Mouse (Mus musculus) midbrain, embryonic 12.5 days (tissue): ENCODE data around the gene Il13ra1. TPM values are rescaled to one million over a fixed set of nuclear protein-coding genes. Genes with fewer than 3 reads are reported as not detected.

Source experiments
- ATAC-seq: fragments of 200-750 bp; cut with Nextera tagmentation; 2 replicates; pipeline ENCODE4 v1.8.0; 2017; ENCODE audit warnings: low read depth, moderate TSS enrichment, moderate library complexity; ENCODE audit not compliant: low FRiP score
- H3K27ac ChIP-seq: fragments of 300-500 bp; sonication (generic); replicated peaks from 2 replicates; pipeline ENCODE4 v1.5.1; 2016; ENCODE audit warnings: mild to moderate bottlenecking
- H3K27me3 ChIP-seq: fragments of 300-500 bp; sonication (generic); 2 replicates; pipeline ENCODE4 v1.6.1; 2016; ENCODE audit warnings: mild to moderate bottlenecking
- H3K36me3 ChIP-seq: fragments of 300-500 bp; sonication (generic); 2 replicates; pipeline ENCODE4 v1.6.1; 2016
- H3K4me1 ChIP-seq: fragments of 300-500 bp; sonication (generic); 2 replicates; pipeline ENCODE4 v1.6.1; 2016
- H3K4me2 ChIP-seq: fragments of 300-500 bp; sonication (generic); replicated peaks from 2 replicates; pipeline ENCODE4 v1.6.1; 2016; ENCODE audit warnings: mild to moderate bottlenecking, moderate library complexity
- H3K4me3 ChIP-seq: fragments of 300-500 bp; sonication (generic); 2 replicates; pipeline ENCODE4 v1.5.1; 2016; ENCODE audit warnings: mild to moderate bottlenecking
- H3K9ac ChIP-seq: fragments of 300-500 bp; sonication (generic); replicated peaks from 2 replicates; pipeline ENCODE4 v1.6.1; 2016; ENCODE audit warnings: mild to moderate bottlenecking, moderate library complexity
- H3K9me3 ChIP-seq: fragments of 300-500 bp; sonication (generic); 2 replicates; pipeline ENCODE4 v1.6.1; 2016; ENCODE audit warnings: mild to moderate bottlenecking
- WGBS: fragments of 180-500 bp; shearing (Covaris S2); methylation state at CpG from one replicate; pipeline ENCODE4 v1.1.7; 2016; 5-methylcytosine and 5-hydroxymethylcytosine counted together
- polyA plus RNA-seq: library from polyadenylated mRNA; unstranded; fragments of >200 nt; fragmentation: Nextera tagmentation; extraction: Ambion mirVana; gene quantifications from 2 replicates; pipeline ENCODE4 v1.2.1, GENCODE M21; 2016

Gene Il13ra1
- polyA plus RNA-seq = 3.9 and 6.1 TPM in 2 replicates

DNA sequence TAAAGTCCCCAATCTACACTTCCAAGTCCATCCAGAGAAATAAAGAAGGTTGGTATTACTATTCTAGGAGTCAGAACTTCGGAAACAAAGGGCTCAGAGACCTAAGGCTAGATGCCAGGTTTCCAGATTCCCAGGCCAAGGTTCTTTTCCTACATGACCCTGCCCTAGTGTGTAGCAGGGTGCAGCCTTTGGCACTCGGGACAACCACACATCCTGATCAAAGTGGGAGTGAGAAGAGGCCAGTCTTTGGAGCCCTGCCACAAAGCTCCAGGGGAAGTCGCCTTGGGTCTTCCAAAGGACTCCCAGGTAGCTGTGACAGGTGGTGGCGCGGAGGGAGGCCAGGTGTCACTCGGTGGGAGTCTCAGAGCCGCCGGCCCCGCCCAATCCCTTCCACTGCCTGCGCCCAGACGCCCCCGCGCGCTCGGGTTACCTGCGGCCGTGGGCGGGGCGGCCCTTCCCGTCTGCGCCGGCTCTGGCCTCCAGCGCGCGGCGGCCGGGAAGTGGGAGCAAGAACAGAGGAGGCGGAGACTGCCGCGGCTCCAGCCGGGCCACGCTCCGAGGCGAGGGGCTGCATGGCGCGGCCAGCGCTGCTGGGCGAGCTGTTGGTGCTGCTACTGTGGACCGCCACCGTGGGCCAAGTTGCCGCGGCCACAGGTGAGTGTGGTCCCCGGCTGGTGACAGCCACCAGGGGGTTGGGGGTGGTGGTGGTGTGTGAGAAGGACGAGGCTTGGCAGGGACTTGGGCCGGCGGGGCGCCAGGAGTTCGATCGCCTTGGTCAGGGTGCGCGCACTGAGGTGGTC lies at the start of gene Il13ra1:
Gene Il13ra1, plus strand, starts transcription at position 489 of the 800 bp plus-strand sequence.
- Histone ChIP-seq H3K4me1 (no peaks in the 10 kb centered on the region), H3K4me2 (peak within 1 kb of the TSS; percentile 71), H3K9me3 (no peaks in the 10 kb centered on the region), H3K4me3 (peak within 1 kb of the TSS; percentile 48), H3K9ac (peak within 1 kb of the TSS; percentile 37; the same call in 1 of the 2 replicates), H3K27me3 (peaks cover 4% of the 10 kb centered on the region; the same call in 1 of the 2 replicates), H3K36me3 (no peaks in the 10 kb centered on the region), H3K27ac (no peak within 1 kb of the TSS)
- ATAC-seq = peak; percentile 84
- WGBS = 22% methylated on average over 47 of the region's 51 CpGs

GRCm38 (mm10) chrX:36073997-36074396 lies 37.9 kb upstream of the Il13ra1 start:
- 48% methylated on average over 2 of the region's 2 CpGs for WGBS
- H3K27ac ChIP-seq = no peak overlapping the region
- ATAC-seq = peak; percentile 83

DNA sequence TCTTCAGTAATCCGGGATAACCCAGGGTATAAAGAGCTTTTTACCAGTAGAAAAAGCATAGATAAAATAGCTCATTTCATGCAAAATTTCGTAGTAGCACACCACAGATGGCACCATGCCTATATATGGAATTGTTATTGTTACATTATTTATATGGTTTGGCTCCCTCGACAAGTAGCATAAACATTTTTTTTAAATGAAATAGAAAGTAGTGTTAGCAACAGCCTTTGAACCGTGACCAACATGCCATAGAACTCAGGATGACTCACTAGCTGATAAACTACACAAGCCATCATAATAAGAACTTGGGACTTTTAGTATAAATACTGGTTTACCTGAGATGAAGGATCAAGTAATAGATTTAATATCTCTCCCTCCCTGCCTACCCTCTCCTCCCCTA lies 34.7 kb upstream of the Il13ra1 start:
- 73% methylated on average over 4 of the region's 4 CpGs for WGBS
- no peak overlapping the region for H3K4me3 ChIP-seq
- H3K4me1 ChIP-seq = no peaks in the 10 kb centered on the region

More at GRCm38 (mm10) chrX:36073997-36074396, 37.9 kb upstream of the Il13ra1 start:
- no peaks in the 10 kb centered on the region for H3K4me1 ChIP-seq
- H3K36me3 ChIP-seq = no peaks in the 10 kb centered on the region
- H3K9me3 ChIP-seq = no peaks in the 10 kb centered on the region
- H3K9ac ChIP-seq = no peak overlapping the region
- H3K4me2 ChIP-seq = no peak overlapping the region
- no peaks in the 10 kb centered on the region for H3K27me3 ChIP-seq
- no peak overlapping the region for H3K4me3 ChIP-seq

GRCm38 (mm10) chrX:36082917-36083316 lies 29.0 kb upstream of the Il13ra1 start:
- Histone ChIP-seq H3K36me3 (no peaks in the 10 kb centered on the region), H3K4me1 (no peaks in the 10 kb centered on the region), H3K9me3 (no peaks in the 10 kb centered on the region), H3K9ac (no peak overlapping the region), H3K27ac (no peak overlapping the region), H3K4me2 (no peak overlapping the region), H3K27me3 (no peaks in the 10 kb centered on the region), H3K4me3 (no peak overlapping the region)
- ATAC-seq = no peak
- 90% methylated on average over 1 of the region's 1 CpGs for WGBS

More for the DNA sequence above, 34.7 kb upstream of the Il13ra1 start:
- Histone ChIP-seq H3K27me3 (no peaks in the 10 kb centered on the region), H3K36me3 (no peaks in the 10 kb centered on the region), H3K4me2 (no peak overlapping the region), H3K9me3 (no peaks in the 10 kb centered on the region), H3K27ac (no peak overlapping the region), H3K9ac (no peak overlapping the region)
- ATAC-seq = no peak

GRCm38 (mm10) chrX:36088464-36089256 lies 23.2 kb upstream of the Il13ra1 start:
- no peaks in the 10 kb centered on the region for H3K9me3 ChIP-seq
- 87% methylated on average over 6 of the region's 6 CpGs for WGBS
- H3K9ac ChIP-seq = no peak overlapping the region
- no peaks in the 10 kb centered on the region for H3K27me3 ChIP-seq
- H3K4me1 ChIP-seq = no peaks in the 10 kb centered on the region
- ATAC-seq = no peak
- H3K4me2 ChIP-seq = no peak overlapping the region
- no peak overlapping the region for H3K4me3 ChIP-seq
- H3K27ac ChIP-seq = no peak overlapping the region
- no peaks in the 10 kb centered on the region for H3K36me3 ChIP-seq

DNA sequence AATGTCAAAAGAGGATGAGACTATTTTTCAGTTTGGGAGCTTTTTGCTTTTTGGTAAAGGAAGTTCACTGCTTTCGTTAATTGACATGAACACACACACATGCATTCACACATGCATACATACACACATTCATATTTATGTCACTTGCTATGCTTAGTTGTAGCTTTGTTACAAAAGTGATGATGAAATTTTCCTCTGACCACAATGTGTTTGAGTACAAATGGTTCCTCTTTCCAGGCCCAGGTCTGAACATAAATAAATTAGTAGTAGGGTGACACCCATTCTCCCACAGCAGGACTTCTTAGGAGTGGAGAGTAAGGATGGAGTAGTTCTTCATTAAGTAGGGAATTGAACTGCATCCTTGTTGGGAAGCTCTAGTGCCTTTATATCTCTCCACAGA lies 11.0 kb upstream of the Il13ra1 start:
- no peak overlapping the region for H3K4me2 ChIP-seq
- H3K4me1 ChIP-seq = no peaks in the 10 kb centered on the region
- H3K9me3 ChIP-seq = no peaks in the 10 kb centered on the region
- no peak overlapping the region for H3K9ac ChIP-seq
- no peaks in the 10 kb centered on the region for H3K36me3 ChIP-seq
- H3K27me3 ChIP-seq = no peaks in the 10 kb centered on the region
- WGBS = 92% methylated on average over 1 of the region's 1 CpGs
- no peak for ATAC-seq
- no peak overlapping the region for H3K4me3 ChIP-seq
- H3K27ac ChIP-seq = no peak overlapping the region

DNA sequence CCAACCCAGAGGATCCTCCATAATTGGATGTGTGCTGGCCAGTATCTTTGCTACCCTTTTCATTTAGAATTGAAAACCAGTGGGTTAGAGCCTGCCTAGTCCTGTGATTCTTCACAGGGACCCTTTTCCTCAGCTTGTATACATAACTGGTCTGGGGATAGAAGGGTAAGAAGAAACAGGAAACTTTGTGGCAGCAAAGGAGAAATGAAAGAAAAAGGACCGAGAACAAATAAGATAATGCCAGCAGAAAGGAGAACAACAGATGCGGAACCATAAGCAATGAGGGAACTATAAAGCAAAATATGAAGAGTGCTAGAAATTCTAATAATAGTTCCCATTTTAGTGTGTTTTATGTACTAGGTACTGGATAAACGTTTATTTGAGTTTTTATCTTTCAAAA lies 10.6 kb upstream of the Il13ra1 start:
- Histone ChIP-seq H3K9ac (no peak overlapping the region), H3K27ac (no peak overlapping the region), H3K36me3 (no peaks in the 10 kb centered on the region), H3K4me1 (no peaks in the 10 kb centered on the region), H3K9me3 (no peaks in the 10 kb centered on the region), H3K4me2 (no peak overlapping the region), H3K4me3 (no peak overlapping the region), H3K27me3 (no peaks in the 10 kb centered on the region)
- no peak for ATAC-seq
- WGBS = 83% methylated on average over 3 of the region's 3 CpGs

DNA sequence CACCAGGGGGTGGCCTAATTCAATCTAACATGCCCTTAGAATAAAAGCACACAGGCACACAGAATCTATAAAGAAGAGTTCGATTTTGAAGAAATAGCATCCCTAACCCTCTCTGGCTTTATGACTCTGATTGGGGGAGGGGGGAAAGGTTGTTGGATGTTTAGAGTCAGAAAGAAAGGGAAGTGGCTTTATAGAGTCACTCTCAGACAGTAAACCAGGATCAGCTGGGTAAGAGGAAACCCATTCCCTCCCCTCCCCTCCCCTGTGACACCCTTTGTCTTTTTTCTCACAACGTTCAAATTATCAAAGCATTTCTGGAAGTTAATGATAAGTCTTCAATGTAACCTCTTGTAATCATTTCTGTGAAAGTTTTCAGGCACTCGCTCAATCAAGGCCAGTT lies 3.3 kb upstream of the Il13ra1 start:
- no peak overlapping the region for H3K9ac ChIP-seq
- no peak overlapping the region for H3K4me2 ChIP-seq
- 65% methylated on average over 3 of the region's 3 CpGs for WGBS
- no peak overlapping the region for H3K27ac ChIP-seq
- no peaks in the 10 kb centered on the region for H3K9me3 ChIP-seq
- no peaks in the 10 kb centered on the region for H3K4me1 ChIP-seq
- no peak overlapping the region for H3K4me3 ChIP-seq
- no peaks in the 10 kb centered on the region for H3K36me3 ChIP-seq
- peaks cover 4% of the 10 kb centered on the region; the same call in 1 of the 2 replicates for H3K27me3 ChIP-seq
- ATAC-seq = no peak

- Histone ChIP-seq H3K27ac (no peak overlapping the region), H3K9ac (peak overlapping the region; percentile 37; the same call in 1 of the 2 replicates), H3K4me2 (peak overlapping the region; percentile 71)
Observed at GRCm38 (mm10) chrX:36112422-36112750, 476 bp downstream of the Il13ra1 start.

DNA sequence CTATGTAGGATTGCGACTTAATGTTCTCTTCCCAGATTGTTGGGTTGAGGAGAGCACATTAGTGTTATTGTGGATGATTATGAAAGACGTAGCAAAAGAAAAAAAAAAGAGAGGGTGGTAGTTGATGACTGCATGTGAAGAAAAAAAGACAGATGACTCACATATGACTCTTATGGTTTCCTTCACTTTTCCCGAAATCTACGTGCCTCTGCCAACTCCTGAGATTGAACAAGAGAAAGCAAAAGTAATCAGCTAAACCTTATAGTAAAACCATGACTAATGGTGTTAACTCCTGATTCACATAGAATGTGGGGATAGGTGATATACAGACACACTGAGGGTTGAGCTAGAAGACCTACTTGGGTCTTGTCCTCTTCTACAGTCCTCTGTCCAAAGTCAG lies 3.3 kb downstream of the Il13ra1 start:
- Histone ChIP-seq H3K27ac (no peak overlapping the region), H3K27me3 (peaks cover 4% of the 10 kb centered on the region; the same call in 1 of the 2 replicates), H3K9me3 (no peaks in the 10 kb centered on the region), H3K9ac (no peak overlapping the region), H3K4me1 (no peaks in the 10 kb centered on the region), H3K4me3 (no peak overlapping the region), H3K4me2 (no peak overlapping the region), H3K36me3 (no peaks in the 10 kb centered on the region)
- ATAC-seq = no peak
- WGBS = 91% methylated on average over 4 of the region's 4 CpGs

More at GRCm38 (mm10) chrX:36112422-36112750, 476 bp downstream of the Il13ra1 start:
- WGBS = 28% methylated on average over 9 of the region's 9 CpGs
- Histone ChIP-seq H3K4me3 (peak overlapping the region; percentile 48), H3K4me1 (no peaks in the 10 kb centered on the region), H3K9me3 (no peaks in the 10 kb centered on the region), H3K36me3 (no peaks in the 10 kb centered on the region), H3K27me3 (peaks cover 4% of the 10 kb centered on the region; the same call in 1 of the 2 replicates)
- ATAC-seq = no peak; the same call in 1 of the 2 replicates

GRCm38 (mm10) chrX:36129037-36129770 lies 17.3 kb downstream of the Il13ra1 start:
- H3K4me3 ChIP-seq = no peak overlapping the region
- H3K27ac ChIP-seq = no peak overlapping the region
- no peaks in the 10 kb centered on the region for H3K27me3 ChIP-seq
- no peaks in the 10 kb centered on the region for H3K36me3 ChIP-seq
- no peak overlapping the region for H3K9ac ChIP-seq
- no peaks in the 10 kb centered on the region for H3K4me1 ChIP-seq
- H3K9me3 ChIP-seq = no peaks in the 10 kb centered on the region
- H3K4me2 ChIP-seq = no peak overlapping the region
- ATAC-seq = no peak
- 77% methylated on average over 11 of the region's 11 CpGs for WGBS

GRCm38 (mm10) chrX:36129771-36130108 lies 17.8 kb downstream of the Il13ra1 start:
- Histone ChIP-seq H3K27me3 (no peaks in the 10 kb centered on the region), H3K36me3 (no peaks in the 10 kb centered on the region), H3K27ac (no peak overlapping the region), H3K4me1 (no peaks in the 10 kb centered on the region), H3K9ac (no peak overlapping the region), H3K9me3 (no peaks in the 10 kb centered on the region), H3K4me2 (no peak overlapping the region), H3K4me3 (no peak overlapping the region)
- ATAC-seq = no peak
- 62% methylated on average over 1 of the region's 1 CpGs for WGBS
